Mouse (Mus musculus) embryonic facial prominence, embryonic 15.5 days (tissue): Measurements from ENCODE around the gene Hoxb6. TPM values are rescaled to one million over a fixed set of nuclear protein-coding genes. Genes with fewer than 3 reads are reported as not detected.
A peak's percentile ranks its signal among the peaks of the same experiment; 100 is the strongest.

Source experiments
- ATAC-seq: fragments of 200-750 bp; cut with Nextera tagmentation; 2 replicates; pipeline ENCODE4 v1.8.0; 2017; ENCODE audit warnings: low read depth, moderate TSS enrichment; ENCODE audit not compliant: insufficient number of reproducible peaks, low FRiP score, low TSS enrichment
- H3K27ac ChIP-seq: fragments of 300-500 bp; sonication (generic); replicated peaks from 2 replicates; pipeline ENCODE4 v1.5.1; 2015; ENCODE audit warnings: mild to moderate bottlenecking, inconsistent platforms
- H3K27me3 ChIP-seq: fragments of 300-500 bp; sonication (generic); 2 replicates; pipeline ENCODE4 v1.6.1; 2015; ENCODE audit warnings: inconsistent platforms
- H3K36me3 ChIP-seq: fragments of 300-500 bp; sonication (generic); 2 replicates; pipeline ENCODE4 v1.6.1; 2015; ENCODE audit warnings: mild to moderate bottlenecking, inconsistent platforms
- H3K4me1 ChIP-seq: fragments of 300-500 bp; sonication (generic); 2 replicates; pipeline ENCODE4 v1.6.1; 2015; ENCODE audit warnings: inconsistent platforms
- H3K4me2 ChIP-seq: fragments of 300-500 bp; sonication (generic); replicated peaks from 2 replicates; pipeline ENCODE4 v1.6.1; 2015; ENCODE audit warnings: mild to moderate bottlenecking, inconsistent platforms
- H3K4me3 ChIP-seq: fragments of 300-500 bp; sonication (generic); replicated peaks from 2 replicates; pipeline ENCODE4 v1.5.1; 2015; ENCODE audit warnings: mild to moderate bottlenecking, inconsistent platforms
- H3K9ac ChIP-seq: fragments of 300-500 bp; sonication (generic); 2 replicates; pipeline ENCODE4 v1.6.1; 2015; ENCODE audit warnings: inconsistent platforms
- H3K9me3 ChIP-seq: fragments of 300-500 bp; sonication (generic); replicated peaks from 2 replicates; pipeline ENCODE4 v1.6.1; 2016; ENCODE audit warnings: inconsistent platforms
- WGBS: fragments of 180-500 bp; shearing (Covaris S2); methylation state at CpG from one replicate; pipeline ENCODE4 v1.1.7; 2015; 5-methylcytosine and 5-hydroxymethylcytosine counted together
- polyA plus RNA-seq: library from polyadenylated mRNA; unstranded; fragments of >200 nt; fragmentation: Nextera tagmentation; extraction: Ambion mirVana; gene quantifications from 2 replicates; pipeline ENCODE4 v1.2.1, GENCODE M21; 2015

Gene Hoxb6
- polyA plus RNA-seq, 1 experiment from 2014 or later = not detected

DNA sequence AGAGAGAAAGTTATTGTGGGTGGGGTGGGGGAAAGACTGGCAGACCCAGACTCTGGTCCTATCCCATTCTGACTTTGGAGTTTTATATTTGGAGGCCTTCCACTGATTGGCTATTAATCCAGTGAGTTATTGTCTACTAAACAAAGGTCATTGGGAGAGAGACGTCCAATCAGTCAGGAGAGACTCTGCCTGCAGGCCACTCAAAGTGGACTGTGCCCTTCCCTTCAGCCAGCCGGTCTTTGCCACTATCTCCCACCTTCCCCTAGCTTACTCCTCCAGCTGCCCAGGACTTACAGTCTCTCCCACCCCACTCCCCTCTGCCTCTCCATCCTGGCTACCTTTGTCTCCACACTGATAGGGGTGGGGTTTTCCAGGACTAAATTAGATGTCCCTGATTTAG lies 44.3 kb downstream of the Hoxb6 start:
- ATAC-seq = no peak
- no peak overlapping the region for H3K4me3 ChIP-seq
- H3K36me3 ChIP-seq = no peaks in the 10 kb centered on the region
- 8% methylated on average over 2 of the region's 2 CpGs for WGBS
- no peak overlapping the region for H3K4me2 ChIP-seq
- H3K9me3 ChIP-seq = no peaks in the 10 kb centered on the region
- H3K27me3 ChIP-seq = peaks cover 99% of the 10 kb centered on the region
- H3K27ac ChIP-seq = no peak overlapping the region
- peaks cover 12% of the 10 kb centered on the region for H3K4me1 ChIP-seq
- no peak overlapping the region for H3K9ac ChIP-seq

DNA sequence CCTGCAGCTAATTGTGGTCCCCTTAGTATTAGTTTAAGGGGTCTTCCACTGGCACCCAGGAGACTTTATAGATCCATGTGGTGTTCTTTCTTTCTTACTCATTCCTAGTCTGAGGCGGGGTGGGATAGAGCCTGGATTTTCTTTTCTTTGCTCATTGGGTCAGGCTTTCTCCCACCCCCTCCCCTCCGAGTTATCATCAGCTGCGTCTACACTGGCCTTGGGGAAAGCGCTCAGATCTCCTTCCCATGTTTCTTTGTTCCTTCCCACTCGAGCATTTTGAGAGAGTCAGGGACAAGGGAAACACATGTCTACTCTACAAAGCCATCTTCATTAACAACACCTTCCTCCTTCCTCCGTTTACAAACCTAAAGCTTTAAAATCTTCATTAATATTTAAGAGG lies 44.8 kb downstream of the Hoxb6 start:
- Histone ChIP-seq H3K9me3 (no peaks in the 10 kb centered on the region), H3K27me3 (peaks cover 99% of the 10 kb centered on the region), H3K9ac (no peak overlapping the region), H3K36me3 (no peaks in the 10 kb centered on the region), H3K27ac (no peak overlapping the region), H3K4me1 (peaks cover 16% of the 10 kb centered on the region), H3K4me3 (no peak overlapping the region), H3K4me2 (no peak overlapping the region)
- no peak for ATAC-seq
- 9% methylated on average over 6 of the region's 6 CpGs for WGBS

GRCm38 (mm10) chr11:96338957-96339855 lies 46.9 kb downstream of the Hoxb6 start:
- no peak for ATAC-seq
- Histone ChIP-seq H3K27me3 (peaks cover 99% of the 10 kb centered on the region), H3K4me3 (no peak overlapping the region), H3K27ac (no peak overlapping the region), H3K9me3 (no peaks in the 10 kb centered on the region), H3K4me1 (peaks cover 10% of the 10 kb centered on the region; the same call in 1 of the 2 replicates), H3K4me2 (no peak overlapping the region), H3K36me3 (no peaks in the 10 kb centered on the region), H3K9ac (no peak overlapping the region)
- 10% methylated on average over 7 of the region's 7 CpGs for WGBS

- peaks cover 17% of the 10 kb centered on the region for H3K4me1 ChIP-seq
- peaks cover 99% of the 10 kb centered on the region for H3K27me3 ChIP-seq
- no peak overlapping the region for H3K4me2 ChIP-seq
- no peaks in the 10 kb centered on the region for H3K9me3 ChIP-seq
- peak overlapping the region; percentile 11; the same call in 1 of the 2 replicates for H3K4me3 ChIP-seq
- H3K27ac ChIP-seq = no peak overlapping the region
- no peaks in the 10 kb centered on the region for H3K36me3 ChIP-seq
- ATAC-seq = no peak
- H3K9ac ChIP-seq = no peak overlapping the region
- WGBS = under 1% methylated on average over 36 of the region's 36 CpGs
Observed at GRCm38 (mm10) chr11:96340698-96341365, 48.6 kb downstream of the Hoxb6 start.

- peak overlapping the region; percentile 1; the same call in 1 of the 2 replicates for H3K4me2 ChIP-seq
- ATAC-seq = no peak
- H3K9me3 ChIP-seq = no peaks in the 10 kb centered on the region
- H3K9ac ChIP-seq = no peak overlapping the region
- peaks cover 17% of the 10 kb centered on the region for H3K4me1 ChIP-seq
- 0 out of 2 replicates have a peak overlapping the region, but pooled peaks have one; percentile 2 for H3K4me3 ChIP-seq
- H3K27ac ChIP-seq = no peak overlapping the region
- H3K36me3 ChIP-seq = no peaks in the 10 kb centered on the region
- WGBS = 1% methylated on average over 40 of the region's 40 CpGs
- H3K27me3 ChIP-seq = peaks cover 99% of the 10 kb centered on the region
Observed at GRCm38 (mm10) chr11:96341701-96342575, 49.7 kb downstream of the Hoxb6 start.

- peaks cover 97% of the 10 kb centered on the region for H3K27me3 ChIP-seq
- no peak for ATAC-seq
- no peak overlapping the region for H3K9ac ChIP-seq
- no peak overlapping the region for H3K27ac ChIP-seq
- H3K9me3 ChIP-seq = no peaks in the 10 kb centered on the region
- WGBS = under 1% methylated on average over 4 of the region's 4 CpGs
- H3K4me2 ChIP-seq = no peak overlapping the region
- no peaks in the 10 kb centered on the region for H3K36me3 ChIP-seq
- H3K4me3 ChIP-seq = no peak overlapping the region
- peaks cover 17% of the 10 kb centered on the region for H3K4me1 ChIP-seq
Observed at GRCm38 (mm10) chr11:96342576-96342930, 50.3 kb downstream of the Hoxb6 start.

DNA sequence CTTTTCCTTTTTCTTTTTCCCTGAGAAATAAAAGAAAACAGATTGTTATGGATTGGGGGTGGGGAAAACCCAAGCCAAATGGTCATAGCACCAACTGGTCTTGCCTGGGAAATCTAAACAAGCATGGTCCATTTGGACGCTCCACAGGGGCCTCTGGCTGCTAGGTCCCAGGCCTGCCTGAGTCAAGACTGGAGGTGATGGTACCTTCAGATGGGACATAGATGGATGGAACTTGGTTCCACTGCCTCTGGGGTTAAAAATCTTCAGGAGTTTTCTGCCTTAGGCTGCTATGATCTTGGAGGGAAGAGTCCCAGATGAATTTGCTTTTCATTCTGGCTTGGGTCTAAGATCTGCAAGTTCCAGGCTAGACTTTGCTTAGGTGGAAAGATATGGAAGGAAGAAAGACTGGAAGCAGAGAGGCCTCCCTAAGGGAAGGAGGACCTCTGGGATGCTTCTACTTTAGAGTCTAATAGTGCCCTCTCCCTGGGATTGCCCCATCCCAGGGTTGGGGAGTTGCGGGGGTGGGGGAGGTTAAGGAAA lies 51.0 kb downstream of the Hoxb6 start:
- WGBS = 12% methylated on average over 2 of the region's 2 CpGs
- no peaks in the 10 kb centered on the region for H3K36me3 ChIP-seq
- no peak overlapping the region for H3K27ac ChIP-seq
- no peak for ATAC-seq
- peaks cover 96% of the 10 kb centered on the region for H3K27me3 ChIP-seq
- H3K9me3 ChIP-seq = no peaks in the 10 kb centered on the region
- H3K4me3 ChIP-seq = no peak overlapping the region
- H3K9ac ChIP-seq = no peak overlapping the region
- no peak overlapping the region for H3K4me2 ChIP-seq
- peaks cover 17% of the 10 kb centered on the region for H3K4me1 ChIP-seq

DNA sequence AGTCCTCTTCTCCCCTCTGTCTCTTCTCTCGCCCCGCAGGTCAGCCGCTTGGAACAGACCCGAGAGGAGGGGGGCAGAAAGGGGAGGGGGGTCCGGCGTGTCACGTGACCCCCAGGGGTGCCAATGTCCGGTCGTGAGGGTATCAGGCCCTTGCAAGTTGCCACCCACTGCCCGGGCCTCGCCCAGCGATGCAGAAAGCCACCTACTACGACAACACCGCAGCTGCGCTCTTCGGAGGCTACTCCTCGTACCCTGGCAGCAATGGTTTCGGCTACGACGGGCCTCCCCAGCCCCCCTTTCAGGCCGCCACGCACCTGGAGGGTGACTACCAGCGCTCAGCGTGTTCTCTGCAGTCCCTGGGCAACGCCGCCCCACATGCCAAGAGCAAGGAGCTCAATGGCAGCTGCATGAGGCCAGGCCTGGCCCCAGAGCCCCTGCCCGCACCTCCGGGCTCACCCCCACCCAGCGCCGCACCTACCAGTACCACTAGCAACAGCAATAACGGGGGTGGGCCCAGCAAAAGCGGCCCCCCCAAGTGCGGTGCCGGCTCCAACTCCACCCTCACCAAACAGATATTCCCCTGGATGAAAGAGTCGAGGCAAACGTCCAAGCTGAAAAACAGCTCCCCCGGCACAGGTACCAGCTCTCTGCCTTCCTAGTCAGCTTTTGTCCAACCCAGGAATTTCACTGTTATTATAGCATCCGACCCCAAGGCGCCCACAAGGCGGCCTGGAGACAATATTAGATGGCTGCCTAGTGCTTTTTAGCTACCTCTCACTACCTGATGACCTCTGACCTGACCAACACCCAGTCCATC lies 52.0 kb downstream of the Hoxb6 start:
- Histone ChIP-seq H3K4me1 (peaks cover 17% of the 10 kb centered on the region), H3K4me2 (no peak overlapping the region), H3K4me3 (no peak overlapping the region), H3K27me3 (peaks cover 96% of the 10 kb centered on the region), H3K9me3 (no peaks in the 10 kb centered on the region), H3K27ac (no peak overlapping the region), H3K9ac (no peak overlapping the region), H3K36me3 (no peaks in the 10 kb centered on the region)
- 3% methylated on average over 40 of the region's 40 CpGs for WGBS
- ATAC-seq = no peak

GRCm38 (mm10) chr11:96344878-96345159 lies 52.5 kb downstream of the Hoxb6 start:
- Histone ChIP-seq H3K4me1 (peaks cover 17% of the 10 kb centered on the region), H3K9me3 (no peaks in the 10 kb centered on the region), H3K4me3 (no peak overlapping the region), H3K4me2 (no peak overlapping the region), H3K36me3 (no peaks in the 10 kb centered on the region), H3K27ac (no peak overlapping the region), H3K9ac (no peak overlapping the region), H3K27me3 (peaks cover 96% of the 10 kb centered on the region)
- 8% methylated on average over 6 of the region's 6 CpGs for WGBS
- ATAC-seq = no peak

DNA sequence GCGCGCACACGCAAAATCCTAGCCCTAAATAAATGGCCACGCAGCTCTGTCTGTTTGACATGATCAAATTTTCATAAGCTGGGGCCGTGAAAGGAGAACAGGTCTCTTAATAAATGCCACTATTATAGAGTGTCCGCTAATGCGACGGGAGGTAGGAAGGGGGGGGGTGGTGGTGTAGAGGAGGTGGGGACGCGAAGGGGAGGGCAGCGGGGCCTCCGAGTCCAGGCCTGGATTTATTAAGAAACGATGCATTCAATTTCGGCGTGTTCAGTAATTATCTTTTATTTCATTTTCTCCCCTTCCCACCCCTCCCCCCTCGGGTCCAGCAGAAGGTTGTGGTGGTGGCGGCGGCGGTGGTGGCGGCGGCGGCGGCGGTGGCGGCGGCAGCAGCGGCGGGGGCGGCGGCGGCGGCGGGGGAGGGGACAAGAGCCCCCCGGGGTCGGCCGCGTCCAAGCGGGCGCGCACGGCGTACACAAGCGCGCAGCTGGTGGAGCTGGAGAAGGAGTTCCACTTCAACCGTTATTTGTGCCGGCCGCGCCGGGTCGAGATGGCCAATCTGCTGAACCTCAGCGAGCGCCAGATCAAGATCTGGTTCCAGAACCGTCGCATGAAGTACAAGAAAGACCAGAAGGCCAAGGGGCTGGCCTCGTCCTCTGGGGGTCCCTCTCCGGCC lies 53.1 kb downstream of the Hoxb6 start:
- Histone ChIP-seq H3K9me3 (no peaks in the 10 kb centered on the region), H3K9ac (no peak overlapping the region), H3K36me3 (no peaks in the 10 kb centered on the region), H3K4me2 (peak overlapping the region; percentile 36), H3K27me3 (peaks cover 96% of the 10 kb centered on the region), H3K4me1 (peaks cover 17% of the 10 kb centered on the region), H3K4me3 (peak overlapping the region; percentile 24; the same call in 1 of the 2 replicates), H3K27ac (no peak overlapping the region)
- ATAC-seq = no peak
- WGBS = 2% methylated on average over 40 of the region's 56 CpGs
